Mouse (Mus musculus) megakaryocyte, embryonic 14.5 days (primary cell): ENCODE measurements around the gene Sox2.

Experiments
- FLI1 ChIP-seq: IDR thresholded peaks from 2 replicates; pipeline ENCODE4 v1.6.1; 2012; ENCODE audit warnings: low read length, inconsistent platforms, mixed read lengths
- GATA1 ChIP-seq: IDR thresholded peaks from 3 replicates; pipeline ENCODE4 v1.6.1; 2012; ENCODE audit warnings: mixed read lengths, low read length, inconsistent platforms, borderline replicate concordance

- no peak for TF ChIP-seq GATA1
- TF ChIP-seq FLI1: no peak
These were observed 12.3 kb upstream of the Sox2 start for GRCm38 (mm10) chr3:34637926-34638325.
